In genomic region chr9:31080726-31081125, GRCm38 (mm10) we compare ENCODE assay signal across 18 mouse cellular contexts.
"Had no signal": no experiment of that assay in that cellular context is flagged by ENCODE, and none has a peak within 500 bp of the region (broad histone marks: within the 10 kb centered on the region; RNA-seq: fewer than 3 reads in every experiment).

No protein-coding gene starts in this region.

- H3K9me3 ChIP-seq: limb, embryonic 10.5 days; limb, embryonic 13.5 days; liver, embryonic 12.5 days; liver, embryonic 15.5 days; stomach, embryonic 15.5 days had no signal

- DNase-seq: kidney, adult 18-20 months; kidney, adult 9 months; kidney, postnatal 14 days; kidney, postnatal 4 days; liver; midbrain, embryonic 14.5 days; retina, postnatal 1 day; right cerebral cortex, postnatal 25 days; spleen, adult 18-20 months; thymus, postnatal 36 days had no signal

- H3K4me1 ChIP-seq: liver, embryonic 15.5 days had no signal

- H3K9ac ChIP-seq: limb, embryonic 13.5 days; liver, embryonic 12.5 days; liver, embryonic 15.5 days; stomach, embryonic 15.5 days had no signal

- ATAC-seq: inflammation-experienced regulatory T-cells, adult 6 months; intestine, embryonic 16.5 days; liver, embryonic 12.5 days had no signal

- H3K27ac ChIP-seq: limb, embryonic 10.5 days; limb, embryonic 13.5 days; liver, embryonic 12.5 days; liver, embryonic 15.5 days; stomach, embryonic 15.5 days had no signal

- H3K4me2 ChIP-seq: limb, embryonic 13.5 days; liver, embryonic 12.5 days; liver, embryonic 15.5 days; midbrain, embryonic 11.5 days; stomach, embryonic 15.5 days had no signal

- H3K4me3 ChIP-seq: limb, embryonic 10.5 days; limb, embryonic 13.5 days; liver, embryonic 12.5 days; liver, embryonic 15.5 days; stomach, embryonic 15.5 days had no signal

- H3K27me3 ChIP-seq: stomach, embryonic 15.5 days had no signal

- H3K36me3 ChIP-seq: limb, embryonic 10.5 days; limb, embryonic 13.5 days; liver, embryonic 12.5 days; liver, embryonic 15.5 days; stomach, embryonic 15.5 days had no signal
